Comparison of ENCODE assay signal across 21 mouse cellular contexts in the genomic region with DNA sequence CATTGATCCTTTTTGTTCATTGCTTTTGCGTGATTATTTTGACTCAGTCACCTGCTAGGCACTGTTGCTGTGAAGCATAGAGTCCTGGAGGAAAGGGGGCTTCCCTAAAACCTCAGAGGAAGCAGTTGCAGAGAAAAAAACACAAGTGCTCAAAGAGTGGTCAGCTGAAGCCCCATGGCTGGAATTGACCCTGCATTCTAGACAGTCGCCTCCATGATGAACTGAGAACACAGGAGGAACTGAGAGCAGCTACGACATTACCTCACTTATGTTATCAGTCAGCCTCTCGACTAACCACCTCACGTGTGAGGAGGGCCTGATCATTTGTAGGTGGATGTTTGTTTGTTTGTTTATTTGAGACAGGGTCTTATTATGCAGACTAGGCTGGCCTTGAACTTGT. TPM values are rescaled to one million over a fixed set of nuclear protein-coding genes. Genes with fewer than 3 reads are reported as not detected.
"Had no signal": no experiment of that assay in that cellular context is flagged by ENCODE, and none has a peak within 500 bp of the region (broad histone marks: within the 10 kb centered on the region; RNA-seq: fewer than 3 reads in every experiment).

No protein-coding gene starts in this region.

- H3K4me3 ChIP-seq: midbrain, embryonic 10.5 days; midbrain, embryonic 12.5 days; myocyte; neural tube, embryonic 13.5 days; neural tube, embryonic 15.5 days; stomach, embryonic 15.5 days had no signal

- DNase-seq: lung, adult 18-20 months; lung, embryonic 14.5 days; lung, postnatal 10 days; lung, postnatal 4 days; midbrain, embryonic 14.5 days; retina, postnatal 1 day; right cerebral cortex, adult 18-20 months; right cerebral cortex, postnatal 25 days; thymus, adult 2 months; thymus, postnatal 25 days; thymus, postnatal 4 days had no signal

- H3K4me1 ChIP-seq: midbrain, embryonic 10.5 days; midbrain, embryonic 12.5 days; neural tube, embryonic 13.5 days; neural tube, embryonic 15.5 days; stomach, embryonic 15.5 days had no signal

- H3K9me3 ChIP-seq: midbrain, embryonic 10.5 days; midbrain, embryonic 12.5 days; neural tube, embryonic 13.5 days; neural tube, embryonic 15.5 days; stomach, embryonic 15.5 days had no signal

- H3K27ac ChIP-seq: midbrain, embryonic 10.5 days; midbrain, embryonic 12.5 days; neural tube, embryonic 13.5 days; neural tube, embryonic 15.5 days; stomach, embryonic 15.5 days; stomach, postnatal 0 days had no signal

- H3K9ac ChIP-seq: lung, embryonic 14.5 days; midbrain, embryonic 12.5 days; neural tube, embryonic 13.5 days; neural tube, embryonic 15.5 days; stomach, embryonic 15.5 days had no signal

- H3K4me2 ChIP-seq: lung, embryonic 14.5 days; midbrain, embryonic 12.5 days; neural tube, embryonic 13.5 days; neural tube, embryonic 15.5 days; stomach, embryonic 15.5 days had no signal

- H3K27me3 ChIP-seq: midbrain, embryonic 12.5 days; neural tube, embryonic 13.5 days; neural tube, embryonic 15.5 days; stomach, embryonic 15.5 days had no signal

- ATAC-seq: midbrain, embryonic 16.5 days had no signal

RNA-seq across cellular contexts. Expression of gene Efcab8, which starts 17.6 kb away (rescaled TPM):
- polyA plus RNA-seq: lung, embryonic 14.5 days; lung, embryonic 16.5 days; midbrain, embryonic 10.5 days; midbrain, embryonic 12.5 days; midbrain, embryonic 14.5 days; midbrain, embryonic 16.5 days; neural tube, embryonic 11.5 days; neural tube, embryonic 13.5 days; neural tube, embryonic 15.5 days had no signal
